Mouse (Mus musculus): ENCODE results near the gene Nlrp2. TPM values are rescaled to one million over a fixed set of nuclear protein-coding genes. Genes with fewer than 3 reads are reported as not detected.

Nlrp2 gene
- not detected for total RNA-seq (2021)
- not detected in 2 replicates for polyA plus RNA-seq (2012; rRNA removed)
- long read RNA-seq: 0 reads

DNA sequence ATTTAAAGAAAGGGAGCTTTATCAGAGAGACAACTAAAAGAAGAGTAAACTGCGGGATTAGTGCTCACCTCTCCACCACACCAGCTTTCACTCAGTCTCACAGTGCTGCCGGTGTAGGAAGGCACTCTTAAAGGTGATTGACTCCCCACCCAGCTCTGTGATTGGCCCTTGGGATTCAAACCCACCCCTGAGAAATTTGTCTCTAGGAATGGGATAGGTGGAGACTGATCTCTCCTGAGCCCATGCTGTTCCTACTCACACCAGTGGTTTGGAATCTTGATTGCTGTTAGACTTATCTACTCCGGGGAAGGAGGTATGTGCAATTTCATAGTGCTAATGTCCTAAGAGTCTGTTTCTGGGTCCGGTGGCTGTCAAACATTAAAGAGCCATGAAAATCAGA is at the start of gene Nlrp2:
Gene Nlrp2 (minus strand): TSS at position 101 of the 400 bp plus-strand sequence.
- DNase-seq: no peak

DNA sequence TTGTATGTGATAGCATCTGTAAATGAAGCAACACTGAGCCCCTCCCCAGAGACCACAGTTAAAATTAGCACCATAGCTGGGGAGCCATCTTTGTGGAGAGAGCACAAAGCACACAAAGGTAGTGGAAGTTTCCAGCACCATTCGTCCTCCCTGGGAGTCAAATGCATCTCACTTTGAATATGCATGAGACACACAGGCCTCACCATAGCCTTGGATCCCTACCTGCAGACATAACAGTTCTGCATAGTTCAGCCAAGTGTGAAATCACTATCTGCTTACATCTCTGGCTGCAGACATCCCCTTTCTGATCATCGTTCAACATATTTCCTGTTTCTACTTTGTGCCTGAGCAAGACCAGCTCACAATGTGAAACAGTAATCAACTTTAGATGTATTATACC is 15.9 kb upstream of the Nlrp2 start:
- DNase-seq: no peak

DNA sequence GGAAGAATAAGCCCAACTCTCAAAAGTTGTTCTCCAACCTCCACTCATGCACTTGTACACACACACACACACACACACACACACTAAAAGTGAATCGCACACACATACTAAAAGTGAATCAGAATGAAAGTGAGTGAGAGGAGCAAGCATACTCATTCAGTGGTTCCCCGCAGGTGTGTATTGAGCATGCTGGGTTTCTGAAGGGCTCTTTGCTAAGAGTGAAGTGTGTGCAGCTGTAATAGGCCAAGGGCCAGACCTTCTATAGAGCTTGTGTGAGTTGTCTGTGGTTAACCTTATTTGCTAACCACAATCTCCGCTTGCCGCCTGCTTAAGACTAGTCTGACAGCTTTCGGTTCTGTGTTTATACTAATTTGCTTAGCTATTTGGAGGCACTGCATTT is 12.8 kb upstream of the Nlrp2 start:
- no peak for DNase-seq

DNA sequence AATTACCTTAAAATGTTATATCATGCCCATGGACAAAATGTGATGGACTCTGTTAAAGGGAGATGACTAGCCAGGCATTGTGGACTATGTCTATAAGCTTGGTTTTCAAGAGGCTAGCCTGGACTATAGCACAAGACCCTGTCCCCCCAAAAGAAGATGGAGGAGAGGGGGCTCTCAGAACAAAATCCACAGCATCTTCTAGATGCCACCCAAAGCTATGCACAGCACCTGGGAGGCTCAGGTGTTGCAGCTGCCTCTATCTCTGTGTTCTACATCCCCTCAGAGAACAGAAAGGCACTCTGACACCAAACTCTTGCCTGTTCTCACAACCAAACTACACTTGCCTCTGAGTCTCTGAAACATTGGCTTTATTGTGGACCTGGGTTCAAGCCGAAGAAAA is 598 bp downstream of the Nlrp2 start, which contains the start of gene Gm5065:
Gene Gm5065 (plus strand): TSS at position 301 of the 400 bp plus-strand sequence.
- no peak for DNase-seq

DNA sequence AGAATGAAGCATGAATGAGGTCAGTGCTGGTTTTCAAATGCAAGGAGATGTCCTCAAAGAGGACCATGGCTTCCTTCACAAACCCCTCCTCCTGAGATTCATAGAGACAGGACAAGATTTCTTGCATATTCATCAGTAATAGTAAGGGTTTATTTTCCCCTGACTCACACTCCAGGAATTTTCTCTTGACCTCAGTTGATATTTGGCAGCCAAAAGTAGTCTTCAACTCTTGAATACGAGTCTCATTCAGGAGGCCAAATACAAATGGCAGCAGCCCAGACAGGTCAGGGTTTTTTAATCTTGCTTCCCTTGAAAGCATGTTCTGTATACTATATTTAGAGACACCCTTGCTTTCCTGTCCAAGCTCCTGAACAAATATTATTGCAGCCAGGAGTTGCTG is 23.3 kb downstream of the Nlrp2 start:
- DNase-seq: no peak

DNA sequence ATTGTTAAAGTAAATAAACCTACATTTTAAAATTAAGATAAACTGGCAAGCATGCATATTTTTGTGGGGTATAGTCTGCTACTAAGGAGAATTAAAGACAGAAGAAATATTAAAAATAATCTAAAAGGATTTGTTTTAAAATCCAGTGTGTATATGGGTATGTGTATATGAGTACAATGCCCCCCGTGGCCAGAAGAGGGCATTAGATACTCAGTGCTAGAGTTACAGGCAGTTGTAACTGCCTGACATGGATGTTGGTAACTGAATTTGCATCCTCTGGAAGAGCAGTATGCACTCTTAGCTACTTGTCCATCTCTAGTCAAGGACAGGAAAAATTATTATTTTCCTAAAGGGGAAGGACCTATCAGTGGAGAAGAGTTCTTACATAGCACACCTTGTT is 62.6 kb downstream of the Nlrp2 start:
- no peak for DNase-seq

DNA sequence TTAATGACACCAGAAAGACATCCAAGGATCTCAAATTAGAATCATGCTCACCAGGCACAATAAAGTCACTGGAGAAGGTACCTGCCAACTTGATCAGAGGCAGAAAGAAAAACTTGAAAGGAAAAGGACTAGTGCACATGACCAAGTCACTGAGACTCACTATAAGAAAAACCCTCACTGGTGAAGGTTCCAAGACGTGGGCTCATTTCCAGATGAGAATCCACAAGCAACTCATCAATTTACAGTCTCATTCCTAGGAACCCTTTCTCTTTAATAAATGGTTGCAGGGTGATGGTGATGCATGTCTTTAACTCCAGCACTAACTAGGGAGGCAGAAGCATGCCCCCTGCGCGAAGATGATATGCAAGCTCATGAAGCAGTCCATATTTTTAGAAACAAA is 87.8 kb downstream of the Nlrp2 start:
- DNase-seq: no peak

Other genes starting within 250 kb of the Nlrp2 start
- gene Rfpl4, start 234.1 kb downstream of the Nlrp2 start, total RNA-seq (2021): under 1 TPM in 1 of 2 experiments, not detected in 1; 0.59 TPM
- gene Rfpl4, start 234.1 kb downstream of the Nlrp2 start, polyA plus RNA-seq (2012; rRNA removed): not detected in 2 replicates
- gene Rasl2-9, start 225.1 kb downstream of the Nlrp2 start, total RNA-seq (2021): 1 to 10 TPM in 1 of 2 experiments, under 1 TPM in 1; 0.86 to 2.9 TPM
- gene Rasl2-9, start 225.1 kb downstream of the Nlrp2 start, polyA plus RNA-seq (2012; rRNA removed): 0.15 and 0.33 TPM in 2 replicates
- gene Vmn1r55, start 201.4 kb downstream of the Nlrp2 start, total RNA-seq (2021): not detected
- not detected in 2 replicates for gene Vmn1r55, start 201.4 kb downstream of the Nlrp2 start, polyA plus RNA-seq (2012; rRNA removed)
- gene Vmn1r56, start 154.3 kb downstream of the Nlrp2 start, total RNA-seq (2021): not detected
- gene Vmn1r56, start 154.3 kb downstream of the Nlrp2 start, polyA plus RNA-seq (2012; rRNA removed): not detected in 2 replicates
- not detected for gene Vmn1r57, start 132.5 kb downstream of the Nlrp2 start, total RNA-seq (2021)
- not detected in 2 replicates for gene Vmn1r57, start 132.5 kb downstream of the Nlrp2 start, polyA plus RNA-seq (2012; rRNA removed)
- not detected for gene Gm5065, start 498 bp downstream of the Nlrp2 start, total RNA-seq (2021)
- not detected in 2 replicates for gene Gm5065, start 498 bp downstream of the Nlrp2 start, polyA plus RNA-seq (2012; rRNA removed)
- gene Vmn1r58, start 62.4 kb upstream of the Nlrp2 start, total RNA-seq (2021): not detected
- not detected in 2 replicates for gene Vmn1r58, start 62.4 kb upstream of the Nlrp2 start, polyA plus RNA-seq (2012; rRNA removed)
- not detected for gene Vmn1r59, start 105.7 kb upstream of the Nlrp2 start, total RNA-seq (2021)
- not detected in 2 replicates for gene Vmn1r59, start 105.7 kb upstream of the Nlrp2 start, polyA plus RNA-seq (2012; rRNA removed)
- gene Vmn2r28, start 142.9 kb upstream of the Nlrp2 start, total RNA-seq (2021): not detected
- not detected in 2 replicates for gene Vmn2r28, start 142.9 kb upstream of the Nlrp2 start, polyA plus RNA-seq (2012; rRNA removed)
- gene Vmn1r60, start 196.3 kb upstream of the Nlrp2 start, total RNA-seq (2021): not detected
- not detected in 2 replicates for gene Vmn1r60, start 196.3 kb upstream of the Nlrp2 start, polyA plus RNA-seq (2012; rRNA removed)

All from adrenal gland, adult 2 months (tissue).